Mouse (Mus musculus) brown adipose tissue, adult 24 weeks (tissue): ENCODE data around the gene Fzd2. TPM values are rescaled to one million over a fixed set of nuclear protein-coding genes. Genes with fewer than 3 reads are reported as not detected.
"Not testable (repeated sequence)": the region's sequence is repeated elsewhere in the genome, so short reads cannot be mapped to it uniquely, and the experiment has no call there.

Source experiments
- H3K27ac ChIP-seq: fragments of 200-500 bp; replicated peaks from 2 replicates; pipeline ENCODE4 v1.5.1; 2012; ENCODE audit warnings: low read depth, mild to moderate bottlenecking, low read length
- H3K4me1 ChIP-seq: fragments of 200-500 bp; 2 replicates; pipeline ENCODE4 v1.6.1; 2012; ENCODE audit warnings: low read length, mixed read lengths; ENCODE audit not compliant: control insufficient read depth, insufficient read depth, insufficient read length
- H3K4me3 ChIP-seq: fragments of 200-500 bp; 2 replicates; pipeline ENCODE4 v1.5.1; 2012; ENCODE audit warnings: low read depth, mild to moderate bottlenecking, low read length, moderate library complexity; ENCODE audit not compliant: insufficient read depth
- polyA plus RNA-seq: library from polyadenylated mRNA; stranded (reverse); fragments of >200 nt; gene quantifications from 2 replicates; pipeline ENCODE4 v1.2.4, GENCODE M21; 2012; ENCODE audit not compliant: missing spikeins, insufficient read depth, insufficient read length

Gene Fzd2
- polyA plus RNA-seq, result 0.42 and 1.3 TPM in 2 replicates

DNA sequence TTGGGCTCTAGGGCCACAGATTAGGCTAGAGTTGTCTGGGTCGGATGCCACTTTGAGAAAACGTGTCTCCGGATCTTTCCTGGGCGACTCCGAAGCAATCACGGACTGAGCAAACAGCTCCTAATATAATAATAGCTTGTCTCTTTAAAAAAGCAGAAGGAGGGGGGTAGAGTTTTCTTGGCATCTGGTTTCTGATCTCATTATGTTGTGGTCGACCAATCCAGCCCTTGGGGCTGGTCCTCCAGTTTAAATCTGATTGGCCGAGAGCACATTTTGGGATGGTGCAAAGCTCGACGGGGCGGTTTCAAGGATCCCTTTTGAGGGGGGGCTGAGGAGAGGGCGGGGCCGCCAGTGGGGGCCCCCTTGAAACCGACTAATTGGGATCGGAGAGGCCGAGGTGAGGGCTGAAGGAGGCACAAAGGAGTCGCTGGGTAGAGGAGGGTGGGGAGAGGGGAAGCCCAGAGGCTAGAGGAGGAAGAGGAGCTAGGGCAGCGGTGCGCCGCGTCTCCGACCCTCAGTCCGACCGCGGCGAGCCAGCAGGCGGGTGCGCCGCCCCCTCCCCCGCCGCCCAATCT is at the start of gene Fzd2:
Fzd2 (plus strand) TSS at position 387 of the 575 bp plus-strand sequence.
- Histone ChIP-seq H3K4me3 (peak within 1 kb of the TSS; percentile 76), H3K27ac (0 out of 2 replicates have a peak within 1 kb of the TSS, but pooled peaks have one; percentile 39), H3K4me1 (no peaks in the 10 kb centered on the region)

DNA sequence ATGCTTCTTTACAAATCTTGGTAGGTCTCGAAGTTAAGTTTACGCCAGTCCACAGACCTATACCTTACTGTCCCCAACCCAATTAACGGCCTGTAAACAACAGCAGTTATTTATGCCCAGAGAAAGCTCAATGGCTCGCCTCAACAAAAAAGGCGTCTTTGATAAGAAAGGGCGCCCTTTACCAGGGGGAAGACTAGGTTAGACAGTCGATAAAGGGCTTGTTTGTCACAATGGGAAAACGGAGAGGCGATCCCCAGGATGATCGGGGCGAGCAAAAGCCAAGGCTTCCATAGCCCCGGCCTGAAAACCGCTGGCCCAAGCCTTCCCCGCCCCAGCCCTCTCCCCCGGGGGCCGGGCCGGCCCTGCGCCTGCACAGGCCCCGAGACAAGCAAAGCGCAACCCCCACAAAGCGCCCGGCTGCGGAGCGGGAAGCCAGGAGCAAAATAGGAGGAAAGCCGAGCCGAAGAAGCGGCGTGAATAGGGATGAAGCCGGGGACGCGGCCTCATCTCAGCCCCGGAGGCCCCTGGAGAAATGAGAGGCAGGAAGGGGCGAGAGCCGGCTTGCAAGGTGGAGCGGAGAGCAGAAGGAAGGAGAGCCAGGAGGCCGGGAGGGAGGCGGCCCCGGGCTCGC is 48.7 kb upstream of the Fzd2 start:
- Histone ChIP-seq H3K4me1 (peaks cover 8% of the 10 kb centered on the region), H3K27ac (peak overlapping the region; percentile 75), H3K4me3 (peak overlapping the region; percentile 86)

DNA sequence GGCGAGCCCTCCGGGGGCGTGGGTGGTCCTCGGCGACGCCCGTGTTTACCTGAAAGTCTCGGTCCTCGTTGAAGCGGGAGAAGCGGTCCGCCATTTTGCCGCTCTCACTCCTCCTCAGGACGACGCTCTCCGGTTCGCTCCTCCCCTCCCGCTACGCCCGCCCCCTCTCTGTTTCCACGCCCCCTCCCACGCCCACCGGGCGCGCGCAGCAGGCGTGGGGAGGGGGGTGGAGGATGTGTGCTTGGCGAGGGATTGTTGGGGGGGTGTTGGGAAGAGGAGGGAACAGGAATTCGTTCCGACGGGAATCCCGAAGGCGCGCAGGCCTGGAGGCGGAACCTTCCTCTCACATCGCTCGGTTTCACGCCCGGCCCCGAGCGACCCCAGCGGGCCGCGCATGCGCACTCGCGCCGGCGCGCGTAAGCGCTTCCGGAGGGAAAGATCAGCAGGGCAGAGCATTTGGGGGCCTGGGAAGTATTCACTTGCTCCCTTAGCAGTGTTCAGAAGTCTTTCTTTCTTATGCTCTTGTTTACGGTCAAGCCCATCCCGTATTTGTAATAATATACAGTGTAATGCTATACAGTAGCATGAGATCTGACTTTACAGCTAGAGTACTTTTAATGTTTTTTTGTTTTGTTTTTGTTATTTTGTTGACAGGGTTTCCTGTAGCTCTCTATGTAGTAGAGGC is 48.0 kb upstream of the Fzd2 start, which contains the start of gene Gpatch8:
Gpatch8 (minus strand) TSS at position 362 of the 685 bp plus-strand sequence.
- H3K27ac ChIP-seq, result peak within 1 kb of the TSS; percentile 75
- H3K4me1 ChIP-seq, result peaks cover 8% of the 10 kb centered on the region
- peak within 1 kb of the TSS; percentile 86 for H3K4me3 ChIP-seq

DNA sequence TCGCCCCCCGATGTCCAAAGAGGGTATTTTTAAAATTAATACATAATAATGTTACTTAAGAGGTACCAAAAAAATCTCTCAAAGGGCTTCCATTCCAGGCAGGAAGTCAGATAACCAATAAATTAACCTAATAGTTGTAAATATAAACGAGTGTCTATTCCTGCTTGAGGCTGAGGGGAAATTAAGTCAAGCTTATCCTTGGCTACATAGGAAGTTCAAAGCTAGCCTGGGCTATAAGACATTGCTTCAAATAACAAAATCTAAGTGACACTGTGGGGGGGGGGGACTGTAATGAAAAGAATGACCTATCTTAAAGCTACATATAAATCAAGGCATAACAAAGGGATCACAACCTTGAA is 47.5 kb upstream of the Fzd2 start:
- peaks cover 8% of the 10 kb centered on the region for H3K4me1 ChIP-seq
- no peak overlapping the region for H3K4me3 ChIP-seq
- no peak overlapping the region for H3K27ac ChIP-seq

DNA sequence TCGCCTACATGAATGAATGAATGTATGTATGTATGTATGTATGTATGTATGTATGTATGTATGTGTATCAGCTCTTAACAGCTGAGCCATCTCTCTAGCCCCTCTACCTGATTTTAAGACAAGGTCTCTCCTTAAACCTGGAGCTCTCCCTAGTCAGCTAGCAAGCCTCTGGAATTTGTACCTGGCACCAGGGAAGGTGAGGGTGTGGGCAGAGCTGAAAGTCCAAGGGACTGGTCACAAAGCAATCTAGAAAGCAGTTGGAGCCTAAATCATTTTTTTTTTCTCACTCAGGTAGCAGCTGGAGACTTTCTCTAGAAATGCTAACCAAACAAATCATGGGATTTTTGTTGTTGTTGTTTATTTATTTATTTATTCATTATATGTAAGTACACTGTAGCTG is 46.8 kb upstream of the Fzd2 start:
- no peak overlapping the region for H3K27ac ChIP-seq
- H3K4me3 ChIP-seq, result no peak overlapping the region
- H3K4me1 ChIP-seq, result peaks cover 8% of the 10 kb centered on the region

DNA sequence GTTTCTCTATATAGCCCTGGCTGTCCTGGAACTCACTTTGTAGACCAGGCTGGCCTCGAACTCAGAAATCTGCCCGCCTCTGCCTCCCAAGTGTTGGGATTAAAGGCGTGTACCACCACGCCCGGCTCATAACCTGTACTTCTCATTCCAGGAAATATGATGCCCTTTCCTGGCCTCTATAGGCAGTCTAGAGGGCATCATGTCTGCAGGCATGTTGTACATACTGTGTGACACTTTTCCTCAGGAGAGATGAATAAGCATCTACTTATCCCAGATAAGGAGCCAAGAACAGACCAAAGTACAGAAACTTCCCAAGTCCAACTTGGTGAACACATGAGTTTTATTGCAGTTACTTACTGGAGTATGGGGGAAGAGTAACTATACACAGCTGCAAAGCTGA is 45.5 kb upstream of the Fzd2 start:
- no peak overlapping the region for H3K27ac ChIP-seq
- H3K4me3 ChIP-seq, result no peak overlapping the region
- H3K4me1 ChIP-seq, result peaks cover 8% of the 10 kb centered on the region

DNA sequence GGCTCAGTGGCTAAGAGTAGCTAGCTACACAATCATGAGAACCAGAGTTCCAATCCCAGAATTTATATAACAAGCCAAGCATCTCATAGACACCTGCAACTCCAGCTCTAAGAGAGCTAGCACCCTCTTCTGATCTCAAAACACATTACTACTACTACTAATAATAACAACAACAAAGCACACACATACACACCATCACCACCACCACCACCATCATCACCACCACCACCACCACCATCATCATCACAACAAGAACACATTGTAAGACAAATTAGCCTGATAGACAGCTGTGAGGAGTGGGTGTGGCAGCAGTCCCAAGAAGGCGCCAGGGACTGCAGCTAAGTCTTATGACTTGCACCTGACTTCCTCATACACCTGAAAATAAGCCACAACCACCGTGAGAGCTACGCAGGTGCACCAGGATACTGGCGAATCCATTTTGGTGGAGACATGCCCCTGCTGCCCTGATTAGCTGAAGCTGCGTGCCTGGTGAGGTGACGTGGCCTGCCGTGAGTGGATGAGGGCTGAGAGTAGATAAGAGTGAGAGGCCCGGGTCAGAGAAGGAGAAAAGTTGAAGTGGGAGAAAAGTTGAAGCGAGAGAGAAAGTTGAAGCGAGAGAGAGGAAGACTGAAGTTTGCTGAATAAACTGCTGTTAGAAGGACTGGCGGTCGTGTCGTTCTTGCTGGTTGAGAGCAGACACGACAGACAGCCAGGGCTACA is 39.1 kb upstream of the Fzd2 start:
- H3K27ac ChIP-seq, H3K4me1 ChIP-seq, H3K4me3 ChIP-seq: not testable (repeated sequence)

DNA sequence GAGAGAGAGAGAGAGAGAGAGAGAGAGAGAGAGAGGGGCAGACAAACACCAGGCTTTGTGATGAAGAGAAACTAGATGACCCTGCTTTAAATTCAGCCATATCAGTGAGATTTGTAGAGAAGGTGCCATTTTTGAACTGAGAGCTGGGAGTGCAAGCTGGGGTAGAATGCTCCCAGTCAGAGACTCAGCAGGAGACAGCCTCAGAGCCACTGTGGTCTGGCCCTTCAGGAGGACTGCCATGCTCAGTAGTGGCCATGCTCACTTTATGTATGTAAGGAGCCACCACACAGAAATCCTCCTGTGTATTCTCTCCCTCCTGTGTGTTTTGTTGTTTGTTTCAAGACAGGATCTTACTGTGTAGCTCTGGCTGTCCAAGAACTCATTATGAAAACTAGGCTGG is 38.5 kb upstream of the Fzd2 start:
- H3K4me1 ChIP-seq, result no peaks in the 10 kb centered on the region
- H3K4me3 ChIP-seq, result no peak overlapping the region
- H3K27ac ChIP-seq, result no peak overlapping the region

DNA sequence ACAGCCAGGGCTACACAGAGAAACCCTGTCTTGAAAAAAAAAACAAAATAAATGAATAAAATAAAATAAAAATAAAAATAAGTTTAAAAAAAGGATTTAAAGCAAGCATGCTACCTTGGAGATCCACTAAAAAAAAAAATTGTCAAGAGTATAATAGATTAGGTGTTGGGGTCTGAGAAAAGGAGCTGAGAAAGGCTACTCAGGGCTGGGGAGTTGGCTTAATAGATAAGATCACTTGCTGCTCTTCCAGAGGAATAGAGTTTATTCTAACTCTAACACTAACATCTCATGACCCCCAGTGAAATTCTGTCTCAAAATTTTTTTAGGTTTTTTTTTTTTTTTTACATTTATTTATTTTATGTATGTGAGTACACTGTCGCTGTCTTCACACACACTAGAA is 37.9 kb upstream of the Fzd2 start:
- Histone ChIP-seq H3K4me3 (no peak overlapping the region), H3K4me1 (no peaks in the 10 kb centered on the region), H3K27ac (no peak overlapping the region)

DNA sequence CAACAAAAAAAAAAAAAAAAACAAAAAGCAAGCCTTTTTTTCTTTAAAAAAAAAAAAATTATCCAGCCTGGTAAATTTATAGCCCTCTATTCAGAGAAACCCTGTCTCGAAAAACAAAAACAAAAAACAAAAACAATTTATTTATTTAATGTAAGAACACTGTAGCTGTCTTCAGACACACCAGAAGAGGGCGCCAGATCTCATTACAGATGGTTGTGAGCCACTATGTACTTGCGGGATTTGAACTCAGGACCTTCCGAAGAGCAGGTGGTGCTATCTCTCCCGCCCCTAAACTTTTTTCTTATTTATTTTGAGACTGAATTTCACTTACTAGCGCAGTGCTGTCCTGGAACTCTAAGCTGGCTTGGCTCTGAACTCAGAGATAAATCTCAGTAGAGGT is 37.0 kb upstream of the Fzd2 start:
- no peaks in the 10 kb centered on the region for H3K4me1 ChIP-seq

DNA sequence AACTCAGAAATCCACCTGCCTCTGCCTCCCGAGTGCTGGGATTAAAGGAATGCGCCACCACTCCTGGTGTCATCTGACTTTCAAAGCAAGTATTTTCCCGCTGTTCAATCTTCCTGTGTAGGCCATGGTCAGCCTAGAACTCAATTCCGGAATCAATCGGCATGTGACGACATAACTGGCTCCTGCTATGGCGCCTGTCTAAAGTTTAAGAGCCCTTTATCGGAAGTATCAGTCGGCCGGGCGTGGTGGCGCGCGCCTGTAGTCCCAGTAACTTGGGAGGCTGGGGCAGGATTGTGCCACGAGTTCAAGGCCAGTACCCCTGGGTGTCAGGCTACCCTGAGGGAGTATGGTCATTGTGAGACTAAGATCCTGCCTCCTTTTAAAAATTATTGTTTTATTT is 36.5 kb upstream of the Fzd2 start:
- Histone ChIP-seq H3K4me3 (no peak overlapping the region), H3K27ac (no peak overlapping the region), H3K4me1 (no peaks in the 10 kb centered on the region)

More for the DNA sequence above, 37.0 kb upstream of the Fzd2 start:
- H3K4me3 ChIP-seq, result no peak overlapping the region
- H3K27ac ChIP-seq, result no peak overlapping the region

DNA sequence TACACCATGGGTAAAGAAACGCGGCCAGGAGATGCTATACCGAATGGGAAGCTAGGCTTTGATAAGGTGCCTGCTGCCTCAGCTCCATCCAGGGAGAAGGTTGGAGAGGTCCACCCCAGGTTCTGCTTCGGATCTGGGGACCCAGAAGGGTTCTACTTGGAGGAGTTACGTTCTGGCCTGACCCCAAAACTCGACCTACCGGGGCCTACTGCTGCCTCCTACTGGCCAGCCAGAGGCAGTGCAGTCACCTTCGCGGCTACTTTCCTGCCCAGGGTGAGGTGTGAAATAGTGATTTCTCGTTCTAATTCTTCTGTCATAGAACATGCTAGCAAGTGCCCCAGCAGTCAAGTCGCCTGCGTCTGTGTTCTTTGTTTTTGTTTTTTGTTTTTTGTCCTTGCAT is 36.0 kb upstream of the Fzd2 start:
- Histone ChIP-seq H3K4me1 (no peaks in the 10 kb centered on the region), H3K4me3 (no peak overlapping the region), H3K27ac (no peak overlapping the region)

DNA sequence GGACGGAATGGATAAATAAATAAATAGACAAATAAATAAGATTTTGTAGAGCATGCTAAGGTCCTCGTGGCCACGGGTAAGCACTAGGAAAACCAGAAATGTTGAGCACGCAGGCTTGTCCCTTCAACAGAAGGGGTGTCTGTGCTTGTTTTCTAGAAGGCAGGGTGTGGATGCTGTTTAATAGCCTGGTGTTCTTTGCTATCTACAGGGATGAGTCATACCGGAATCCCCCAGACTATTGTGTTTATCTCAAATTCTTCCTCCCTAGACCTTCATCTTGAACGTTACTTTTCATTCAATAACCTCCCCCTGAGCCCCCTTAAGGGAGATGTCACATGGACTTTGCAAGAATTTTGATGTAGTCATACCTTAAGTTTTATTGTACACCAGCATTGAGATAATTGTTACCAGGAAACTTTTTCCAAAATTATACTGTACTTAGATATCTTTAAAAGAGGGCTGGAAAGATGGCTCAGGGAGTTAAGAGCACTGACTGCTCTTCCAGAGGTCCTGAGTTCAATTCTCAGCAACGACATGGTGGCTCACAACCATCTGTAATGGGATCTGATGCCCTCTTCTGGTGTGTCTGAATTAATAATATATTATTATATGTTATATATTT is 35.3 kb upstream of the Fzd2 start:
- Histone ChIP-seq H3K4me3 (no peak overlapping the region), H3K4me1 (no peaks in the 10 kb centered on the region), H3K27ac (no peak overlapping the region)

DNA sequence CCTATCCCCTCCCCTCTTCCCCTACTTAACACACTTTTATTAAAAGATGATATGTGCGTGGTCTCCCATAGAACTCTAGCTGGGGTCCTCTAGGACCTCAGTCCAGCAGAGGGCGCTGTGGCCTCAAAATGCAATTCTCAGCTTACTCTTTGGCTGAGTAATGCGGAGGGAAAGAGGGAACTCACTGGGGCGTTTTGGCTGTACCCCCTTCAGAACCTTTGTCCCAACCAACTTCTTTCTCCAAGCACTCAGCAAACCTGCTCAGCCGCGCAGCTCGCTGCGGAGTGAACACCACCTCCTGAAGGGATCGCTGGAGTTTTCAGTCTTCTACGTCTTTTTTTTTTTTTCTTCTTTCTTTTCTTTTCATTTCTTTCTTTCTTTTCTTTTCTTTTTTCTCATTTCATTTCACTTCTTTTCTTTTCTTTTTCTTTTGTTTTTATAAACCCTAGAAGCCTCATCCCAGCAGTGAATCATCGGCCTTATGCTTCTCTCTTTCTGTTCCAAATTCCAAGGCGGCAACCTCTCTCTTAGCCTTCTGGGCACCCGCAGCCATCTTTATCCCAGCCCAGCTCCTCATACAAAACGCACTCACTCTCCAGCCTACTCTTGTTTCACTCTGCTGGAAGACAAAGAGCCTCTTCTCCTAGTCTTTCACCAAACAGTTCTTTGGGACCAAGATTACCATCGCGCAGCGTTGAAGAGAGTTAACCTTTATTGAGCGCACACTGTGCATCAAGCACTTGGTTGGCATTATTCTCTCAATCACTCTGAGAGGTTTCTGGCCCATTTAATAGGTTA is 31.1 kb upstream of the Fzd2 start:
- no peaks in the 10 kb centered on the region for H3K4me1 ChIP-seq
- no peak overlapping the region for H3K27ac ChIP-seq
- peak overlapping the region; percentile 52 for H3K4me3 ChIP-seq
